ENCODE assay signal across 8 mouse cellular contexts in the genomic region with DNA sequence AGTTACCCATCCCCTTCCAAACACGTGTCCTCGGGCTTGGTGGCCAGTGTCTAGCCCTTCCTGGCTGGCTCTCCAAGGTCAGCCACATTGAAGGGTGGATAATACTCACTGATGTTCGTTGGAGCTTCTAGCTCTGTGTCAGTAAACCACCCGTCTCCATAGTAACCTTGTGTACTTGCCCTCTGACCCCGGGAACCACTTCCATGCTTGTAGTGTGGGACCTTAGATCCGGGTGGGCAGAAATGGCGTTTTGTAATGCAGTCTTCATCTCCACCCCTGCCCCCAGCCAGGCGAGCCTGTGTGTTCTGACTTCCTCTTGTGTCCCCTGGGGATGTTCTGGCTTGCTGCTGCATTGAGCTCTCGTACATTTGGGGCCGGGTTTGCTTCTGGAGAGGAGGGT. TPM values are rescaled to one million over a fixed set of nuclear protein-coding genes. Genes with fewer than 3 reads are reported as not detected.
DNase-seq lines count a peak whose midpoint lies in the region; ATAC-seq and TF ChIP-seq lines count a peak whose summit lies in the region.
"Had no signal": no experiment of that assay in that cellular context is flagged by ENCODE, and none has a peak within 500 bp of the region (broad histone marks: within the 10 kb centered on the region; RNA-seq: fewer than 3 reads in every experiment).

No protein-coding gene starts in this region.

- 12% methylated on average over 10 of the region's 10 CpGs for WGBS in liver, embryonic 15.5 days (ENCODE audit: insufficient replicate concordance)
- 19% methylated on average over 10 of the region's 10 CpGs for WGBS in stomach, embryonic 15.5 days

- peak; percentile 51 for ATAC-seq in liver, embryonic 15.5 days (ENCODE audit: insufficient read depth)
- ATAC-seq in stomach, embryonic 15.5 days (ENCODE audit: insufficient read depth, low FRiP score, low read depth): no peak

- intact Hi-C loops in heart, postnatal 10 days (cut with DNase I): no loop called here

- H3K36me3 ChIP-seq in testis, adult 2 months (ENCODE audit: control insufficient read depth, insufficient read depth, low read length): no peaks in the 10 kb centered on the region
- H3K36me3 ChIP-seq in liver, embryonic 15.5 days (replicated peaks): no peaks in the 10 kb centered on the region
- H3K36me3 ChIP-seq in stomach, embryonic 15.5 days: no peaks in the 10 kb centered on the region

- TF ChIP-seq CTCF in testis, adult 2 months (IDR thresholded peaks at IDR 0.05; ENCODE audit: control insufficient read depth, insufficient read depth, insufficient replicate concordance, low read depth, low read length): no peak

- peak overlapping the region; percentile 5; the same call in 1 of the 2 replicates for H3K27ac ChIP-seq in testis, adult 2 months (ENCODE audit: control insufficient read depth, insufficient read depth, low read depth, low read length)
- peak overlapping the region; percentile 54; the same call in 1 of the 2 replicates for H3K27ac ChIP-seq in liver, embryonic 15.5 days (replicated peaks)
- peak overlapping the region; percentile 4 for H3K27ac ChIP-seq in stomach, embryonic 15.5 days

- no peaks in the 10 kb centered on the region for H3K9me3 ChIP-seq in liver, embryonic 15.5 days (replicated peaks)
- no peaks in the 10 kb centered on the region for H3K9me3 ChIP-seq in stomach, embryonic 15.5 days
- H3K9me3 ChIP-seq: megakaryocyte, embryonic 14.5 days had no signal

- peaks cover 33% of the 10 kb centered on the region for H3K4me1 ChIP-seq in testis, adult 2 months (ENCODE audit: control insufficient read depth, insufficient read depth, low read length)
- H3K4me1 ChIP-seq in liver, embryonic 15.5 days (replicated peaks): peaks cover 56% of the 10 kb centered on the region
- peaks cover 52% of the 10 kb centered on the region for H3K4me1 ChIP-seq in stomach, embryonic 15.5 days

- H3K9ac ChIP-seq in liver, embryonic 15.5 days: no peak overlapping the region
- H3K9ac ChIP-seq in stomach, embryonic 15.5 days: no peak overlapping the region

- no peak for DNase-seq in testis, postnatal 10 days (ENCODE audit: low spot score)
- peak; percentile 56 to 60 for DNase-seq in heart, postnatal 10 days
- no peak for DNase-seq in cerebellum, adult 9-10 months
- no peak for DNase-seq in left cerebral cortex, adult 9 months (ENCODE audit: low spot score in 2 of 2)

- peak overlapping the region; percentile 19 for H3K4me2 ChIP-seq in liver, embryonic 15.5 days
- H3K4me2 ChIP-seq in stomach, embryonic 15.5 days: no peak overlapping the region

- H3K27me3 ChIP-seq in testis, adult 2 months (ENCODE audit: control insufficient read depth, insufficient read depth, low read length): no peaks in the 10 kb centered on the region
- no peaks in the 10 kb centered on the region for H3K27me3 ChIP-seq in liver, embryonic 15.5 days
- no peaks in the 10 kb centered on the region for H3K27me3 ChIP-seq in stomach, embryonic 15.5 days (replicated peaks)

- peak; percentile 36; the same call in 1 of the 2 replicates for TF ChIP-seq POLR2A in testis, adult 2 months (IDR thresholded peaks at IDR 0.05; ENCODE audit: control insufficient read depth, low read depth, low read length)

- H3K4me3 ChIP-seq in testis, adult 2 months (ENCODE audit: control insufficient read depth, low read depth, low read length): peak overlapping the region; percentile 34
- H3K4me3 ChIP-seq in liver, embryonic 15.5 days (replicated peaks): no peak overlapping the region
- no peak overlapping the region for H3K4me3 ChIP-seq in stomach, embryonic 15.5 days (replicated peaks)
- H3K4me3 ChIP-seq: megakaryocyte, embryonic 14.5 days had no signal

RNA-seq across cellular contexts. Expression of a gene that starts 28.8 kb away (rescaled TPM):
- polyA plus RNA-seq in testis, adult 2 months (2012; rRNA removed): 22.5 and 23.4 TPM in 2 replicates
- 1 to 10 TPM; 7.2 to 8.0 TPM for total RNA-seq in heart, postnatal 10 days (2021)
- 0.50 and 0.73 TPM in 2 replicates for polyA plus RNA-seq in liver, embryonic 15.5 days (2015; fragmentation: Nextera tagmentation; extraction: Ambion mirVana)
- 2.9 and 3.8 TPM in 2 replicates for polyA plus RNA-seq in stomach, embryonic 15.5 days (2015; fragmentation: Nextera tagmentation; extraction: Ambion mirVana)

Comparison
In these comparisons a context has a peak if more than half of its experiments do, and no peak if none do; other contexts are left out.
1. H3K27ac ChIP-seq: peak in every context shown above with its lines; median percentile 54 in liver, embryonic 15.5 days; 5 in testis, adult 2 months; 4 in stomach, embryonic 15.5 days.
2. DNase-seq: peak in heart, postnatal 10 days (2 of 2); none in testis, postnatal 10 days (single experiment), cerebellum, adult 9-10 months (single experiment) and left cerebral cortex, adult 9 months (0 of 2).